Mouse (Mus musculus): ENCODE data around the gene Snx25. TPM values are rescaled to one million over a fixed set of nuclear protein-coding genes. Genes with fewer than 3 reads are reported as not detected.

Gene Snx25
- polyA plus RNA-seq (2014; fragmentation: Illumina TruSeq; extraction: RNeasy Lipid Tissue Mini Kit (QIAGEN cat#74804); ENCODE audit: insufficient read depth, low read depth, low replicate concordance) = 46.5 TPM

GRCm38 (mm10) chr8:46152064-46153031 lies at the start of gene Snx25:
Gene Snx25, minus strand, starts transcription at chr8:46152159.

GRCm38 (mm10) chr8:46151202-46152062 lies 527 bp downstream of the Snx25 start, which contains the start of gene Cfap97:
Gene Cfap97, plus strand, starts transcription at chr8:46151771.

GRCm38 (mm10) chr8:46005596-46005995 lies 146.4 kb downstream of the Snx25 start, which contains the start of gene Ankrd37:
Gene Ankrd37, minus strand, starts transcription at chr8:46005707.

GRCm38 (mm10) chr8:45999138-45999783 lies 152.7 kb downstream of the Snx25 start, which contains the start of gene Lrp2bp:
Gene Lrp2bp, plus strand, starts transcription at chr8:45999303.

Other genes with a start within 250 kb of the Snx25 start
- gene Ccdc110, start 217.5 kb downstream of the Snx25 start, polyA plus RNA-seq (2014; fragmentation: Illumina TruSeq; extraction: RNeasy Lipid Tissue Mini Kit (QIAGEN cat#74804); ENCODE audit: insufficient read depth, low read depth, low replicate concordance) = not detected
- 6.2 TPM for gene 1700029J07Rik, start 176.9 kb downstream of the Snx25 start, polyA plus RNA-seq (2014; fragmentation: Illumina TruSeq; extraction: RNeasy Lipid Tissue Mini Kit (QIAGEN cat#74804); ENCODE audit: insufficient read depth, low read depth, low replicate concordance)
- gene Ufsp2, start 176.6 kb downstream of the Snx25 start, polyA plus RNA-seq (2014; fragmentation: Illumina TruSeq; extraction: RNeasy Lipid Tissue Mini Kit (QIAGEN cat#74804); ENCODE audit: insufficient read depth, low read depth, low replicate concordance) = 24.3 TPM
- 0.45 TPM for gene Lrp2bp, start 152.9 kb downstream of the Snx25 start, polyA plus RNA-seq (2014; fragmentation: Illumina TruSeq; extraction: RNeasy Lipid Tissue Mini Kit (QIAGEN cat#74804); ENCODE audit: insufficient read depth, low read depth, low replicate concordance)
- gene Ankrd37, start 146.5 kb downstream of the Snx25 start, polyA plus RNA-seq (2014; fragmentation: Illumina TruSeq; extraction: RNeasy Lipid Tissue Mini Kit (QIAGEN cat#74804); ENCODE audit: insufficient read depth, low read depth, low replicate concordance) = 7.3 TPM
- 5.9 TPM for gene Cfap97, start 388 bp downstream of the Snx25 start, polyA plus RNA-seq (2014; fragmentation: Illumina TruSeq; extraction: RNeasy Lipid Tissue Mini Kit (QIAGEN cat#74804); ENCODE audit: insufficient read depth, low read depth, low replicate concordance)
- 208 TPM for gene Slc25a4, start 59.1 kb upstream of the Snx25 start, polyA plus RNA-seq (2014; fragmentation: Illumina TruSeq; extraction: RNeasy Lipid Tissue Mini Kit (QIAGEN cat#74804); ENCODE audit: insufficient read depth, low read depth, low replicate concordance)
- not detected for gene Helt, start 142.5 kb upstream of the Snx25 start, polyA plus RNA-seq (2014; fragmentation: Illumina TruSeq; extraction: RNeasy Lipid Tissue Mini Kit (QIAGEN cat#74804); ENCODE audit: insufficient read depth, low read depth, low replicate concordance)